Mouse (Mus musculus) stomach, embryonic 15.5 days (tissue): Measurements from ENCODE around the gene Senp3. TPM values are rescaled to one million over a fixed set of nuclear protein-coding genes. Genes with fewer than 3 reads are reported as not detected.
"Not testable (repeated sequence)": the region's sequence is repeated elsewhere in the genome, so short reads cannot be mapped to it uniquely, and the experiment has no call there.

Source experiments
- ATAC-seq: fragments of 200-750 bp; cut with Nextera tagmentation; 2 replicates; pipeline ENCODE4 v1.8.0; 2017; ENCODE audit warnings: low read depth, moderate number of reproducible peaks, moderate TSS enrichment; ENCODE audit not compliant: insufficient read depth, low FRiP score
- H3K27ac ChIP-seq: fragments of 300-500 bp; sonication (generic); 2 replicates; pipeline ENCODE4 v1.5.1; 2015; ENCODE audit warnings: mild to moderate bottlenecking, inconsistent platforms
- H3K27me3 ChIP-seq: fragments of 300-500 bp; sonication (generic); replicated peaks from 2 replicates; pipeline ENCODE4 v1.6.1; 2015; ENCODE audit warnings: inconsistent platforms
- H3K36me3 ChIP-seq: fragments of 300-500 bp; sonication (generic); 2 replicates; pipeline ENCODE4 v1.6.1; 2015; ENCODE audit warnings: inconsistent platforms
- H3K4me1 ChIP-seq: fragments of 300-500 bp; sonication (generic); 2 replicates; pipeline ENCODE4 v1.6.1; 2015; ENCODE audit warnings: inconsistent platforms
- H3K4me2 ChIP-seq: fragments of 300-500 bp; sonication (generic); 2 replicates; pipeline ENCODE4 v1.6.1; 2015; ENCODE audit warnings: mild to moderate bottlenecking, inconsistent platforms
- H3K4me3 ChIP-seq: fragments of 300-500 bp; sonication (generic); replicated peaks from 2 replicates; pipeline ENCODE4 v1.5.1; 2015; ENCODE audit warnings: inconsistent platforms
- H3K9ac ChIP-seq: fragments of 300-500 bp; sonication (generic); 2 replicates; pipeline ENCODE4 v1.6.1; 2015; ENCODE audit warnings: inconsistent platforms
- H3K9me3 ChIP-seq: fragments of 300-500 bp; sonication (generic); 2 replicates; pipeline ENCODE4 v1.6.1; 2016; ENCODE audit warnings: inconsistent platforms
- WGBS: fragments of 180-500 bp; shearing (Covaris S2); methylation state at CpG from one replicate; pipeline ENCODE4 v1.1.7; 2015; 5-methylcytosine and 5-hydroxymethylcytosine counted together
- polyA plus RNA-seq: library from polyadenylated mRNA; unstranded; fragments of >200 nt; fragmentation: Nextera tagmentation; extraction: Ambion mirVana; gene quantifications from 2 replicates; pipeline ENCODE4 v1.2.1, GENCODE M21; 2015

Gene Senp3
- polyA plus RNA-seq, 1 experiment from 2014 or later: 74.5 TPM

DNA sequence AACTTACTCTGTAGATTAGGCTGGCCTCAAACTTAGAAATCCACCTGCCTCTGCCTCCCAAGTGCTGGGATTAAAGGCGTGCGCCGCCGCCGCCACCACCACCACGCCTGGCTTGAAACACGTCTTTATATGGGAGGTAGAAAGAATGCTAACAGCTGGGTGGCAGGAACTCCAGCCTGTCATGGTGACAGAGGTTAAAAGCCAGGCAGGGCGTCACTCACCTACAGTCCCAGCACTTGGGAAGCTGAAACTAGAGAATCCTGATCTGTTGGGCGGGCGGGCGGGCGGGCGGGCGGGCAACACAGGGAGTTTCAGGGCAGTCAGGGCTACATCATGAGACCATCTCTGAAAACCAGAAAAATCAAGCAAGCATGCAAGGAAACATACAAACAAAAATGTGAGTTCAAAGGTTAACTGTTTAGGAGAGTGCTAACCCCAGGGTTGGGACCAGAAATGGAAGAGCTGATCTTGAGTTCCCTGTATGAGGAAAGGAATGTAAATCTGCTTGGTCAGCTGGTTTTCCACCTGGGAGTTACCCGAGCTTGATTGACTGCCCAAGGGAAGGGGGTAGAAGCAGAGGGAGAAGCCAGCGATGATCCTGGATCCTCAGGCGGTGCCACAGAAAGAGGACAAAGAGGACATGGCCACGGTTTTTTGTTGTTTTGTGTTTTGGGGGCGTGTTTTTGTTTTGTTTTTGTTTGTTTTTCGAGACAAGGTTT, 31.2 kb upstream of the Senp3 start:
- Histone ChIP-seq H3K27me3 (no peaks in the 10 kb centered on the region), H3K9me3 (no peaks in the 10 kb centered on the region), H3K4me3 (no peak overlapping the region), H3K36me3 (no peaks in the 10 kb centered on the region), H3K9ac (no peak overlapping the region), H3K27ac (no peak overlapping the region), H3K4me1 (no peaks in the 10 kb centered on the region; the same call in 1 of the 2 replicates), H3K4me2 (no peak overlapping the region)
- WGBS: 81% methylated on average over 20 of the region's 20 CpGs
- no peak for ATAC-seq

DNA sequence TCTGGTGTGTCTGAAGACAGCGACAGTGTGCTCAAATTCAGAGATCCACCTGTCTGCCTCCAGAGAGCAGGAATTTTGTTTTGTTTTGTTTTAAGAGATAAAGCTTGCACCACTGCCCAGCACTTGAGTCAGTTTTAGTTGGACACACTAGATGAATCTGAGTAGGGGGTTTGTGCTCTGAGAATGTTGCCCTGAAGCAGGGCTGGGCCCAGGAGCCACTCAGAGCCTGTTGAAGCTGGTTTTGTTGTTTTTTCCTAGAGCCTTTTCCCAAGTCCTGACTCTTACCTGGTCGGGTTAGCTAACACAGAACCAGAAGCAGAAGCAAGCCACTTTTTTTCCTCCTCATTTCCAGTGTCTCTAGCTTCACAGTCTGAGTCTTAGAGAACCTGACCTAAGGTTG, 29.2 kb upstream of the Senp3 start:
- Histone ChIP-seq H3K4me2 (no peak overlapping the region), H3K36me3 (no peaks in the 10 kb centered on the region), H3K27me3 (no peaks in the 10 kb centered on the region), H3K27ac (no peak overlapping the region), H3K9ac (no peak overlapping the region), H3K4me3 (no peak overlapping the region), H3K4me1 (no peaks in the 10 kb centered on the region; the same call in 1 of the 2 replicates), H3K9me3 (no peaks in the 10 kb centered on the region)
- no peak for ATAC-seq
- 77% methylated on average over 2 of the region's 2 CpGs for WGBS

DNA sequence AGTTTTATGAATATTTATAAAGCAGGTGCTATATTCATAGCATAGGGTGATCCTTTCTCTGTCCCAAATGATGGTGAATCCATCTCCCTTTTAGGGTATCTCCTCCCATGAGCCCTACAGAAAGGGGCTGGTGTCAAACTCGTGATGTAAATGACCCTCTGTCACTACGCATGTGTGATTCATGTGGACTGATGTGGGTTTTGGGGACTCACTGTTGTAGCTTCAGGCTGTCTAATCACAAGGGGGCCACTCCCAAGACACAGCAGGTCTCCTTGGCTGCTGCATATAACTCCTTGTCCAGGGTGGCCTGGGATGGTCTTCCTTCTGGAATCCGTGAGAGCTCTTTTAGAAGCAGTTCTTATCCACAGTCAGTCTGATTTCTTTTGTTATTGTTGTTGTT, 28.6 kb upstream of the Senp3 start:
- no peaks in the 10 kb centered on the region for H3K36me3 ChIP-seq
- ATAC-seq: no peak
- WGBS: 68% methylated on average over 3 of the region's 3 CpGs
- no peaks in the 10 kb centered on the region for H3K9me3 ChIP-seq
- no peak overlapping the region for H3K4me3 ChIP-seq
- H3K27me3 ChIP-seq: no peaks in the 10 kb centered on the region
- no peaks in the 10 kb centered on the region; the same call in 1 of the 2 replicates for H3K4me1 ChIP-seq
- no peak overlapping the region for H3K9ac ChIP-seq
- H3K27ac ChIP-seq: no peak overlapping the region
- no peak overlapping the region for H3K4me2 ChIP-seq

- no peak for ATAC-seq
- Histone ChIP-seq H3K9ac (no peak overlapping the region; the same call in 1 of the 2 replicates), H3K27ac (no peak overlapping the region), H3K36me3 (no peaks in the 10 kb centered on the region), H3K27me3 (no peaks in the 10 kb centered on the region), H3K4me1 (no peaks in the 10 kb centered on the region), H3K4me2 (no peak overlapping the region), H3K4me3 (no peak overlapping the region), H3K9me3 (no peaks in the 10 kb centered on the region)
- 51% methylated on average over 11 of the region's 11 CpGs for WGBS
Observed at GRCm38 (mm10) chr11:69709554-69710446, 27.9 kb upstream of the Senp3 start.

DNA sequence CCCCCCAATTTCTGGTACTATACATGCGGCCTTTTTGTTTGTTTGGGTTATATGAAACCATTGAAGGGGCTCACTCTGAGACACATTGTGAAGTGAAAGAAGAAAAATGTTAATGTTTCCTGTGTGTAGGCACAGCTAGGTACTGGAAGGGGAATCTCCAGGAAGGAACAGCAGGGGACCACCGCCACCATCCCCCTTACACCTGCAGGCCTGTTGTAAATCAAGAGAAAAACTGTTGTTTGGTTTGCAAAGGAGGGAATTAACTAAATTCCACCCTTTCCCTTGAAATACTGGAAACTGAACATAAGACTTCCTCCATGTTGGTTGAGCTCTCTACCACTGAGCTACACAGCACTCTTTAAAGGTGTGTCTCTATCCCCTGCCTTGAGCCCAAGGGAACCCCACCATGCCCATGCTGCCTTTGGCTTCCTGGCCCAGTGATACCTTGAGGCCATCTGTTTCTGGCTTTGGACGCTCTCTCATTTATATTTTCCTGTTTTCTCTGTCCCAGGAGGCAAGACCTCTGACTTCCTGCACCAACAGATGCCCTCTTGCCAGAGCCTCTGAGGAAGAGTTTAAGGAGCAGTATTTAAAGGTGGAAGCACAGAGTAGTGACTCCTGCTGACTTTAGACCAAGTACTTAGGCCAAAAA, 26.9 kb upstream of the Senp3 start:
- Histone ChIP-seq H3K9me3 (no peaks in the 10 kb centered on the region), H3K27ac (no peak overlapping the region)
- no peak for ATAC-seq

GRCm38 (mm10) chr11:69707873-69708381, 26.0 kb upstream of the Senp3 start:
- Histone ChIP-seq H3K4me3 (no peak overlapping the region), H3K9me3 (no peaks in the 10 kb centered on the region), H3K27ac (no peak overlapping the region), H3K4me2 (no peak overlapping the region), H3K9ac (no peak overlapping the region), H3K36me3 (no peaks in the 10 kb centered on the region), H3K27me3 (no peaks in the 10 kb centered on the region), H3K4me1 (no peaks in the 10 kb centered on the region)
- no peak for ATAC-seq
- 74% methylated on average over 4 of the region's 4 CpGs for WGBS

More for the DNA sequence above, 26.9 kb upstream of the Senp3 start:
- Histone ChIP-seq H3K4me2 (no peak overlapping the region), H3K27me3 (no peaks in the 10 kb centered on the region), H3K9ac (no peak overlapping the region), H3K4me3 (no peak overlapping the region), H3K36me3 (no peaks in the 10 kb centered on the region), H3K4me1 (no peaks in the 10 kb centered on the region)
- WGBS: 76% methylated on average over 3 of the region's 3 CpGs

DNA sequence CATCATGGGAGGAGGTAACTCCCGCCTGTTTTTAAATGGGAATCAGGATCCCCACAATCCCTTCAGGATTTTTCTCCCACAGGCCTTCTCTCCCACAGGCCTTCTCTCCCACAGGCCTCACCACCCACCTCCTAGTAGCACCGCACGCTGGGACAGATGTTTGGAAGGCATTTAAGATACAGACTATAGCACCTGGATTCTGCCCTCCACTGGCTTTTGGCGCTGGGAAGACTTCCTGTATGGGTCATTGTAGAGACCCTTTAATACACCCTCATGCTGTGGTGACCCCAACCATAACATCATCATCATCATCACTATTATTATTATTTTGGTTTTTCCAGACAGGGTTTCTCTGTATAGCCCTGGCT, 25.6 kb upstream of the Senp3 start:
- Histone ChIP-seq H3K27ac (no peak overlapping the region), H3K4me3 (no peak overlapping the region), H3K9ac (no peak overlapping the region), H3K27me3 (no peaks in the 10 kb centered on the region), H3K4me2 (no peak overlapping the region), H3K36me3 (no peaks in the 10 kb centered on the region), H3K4me1 (no peaks in the 10 kb centered on the region), H3K9me3 (no peaks in the 10 kb centered on the region)
- ATAC-seq: no peak
- 86% methylated on average over 4 of the region's 4 CpGs for WGBS

DNA sequence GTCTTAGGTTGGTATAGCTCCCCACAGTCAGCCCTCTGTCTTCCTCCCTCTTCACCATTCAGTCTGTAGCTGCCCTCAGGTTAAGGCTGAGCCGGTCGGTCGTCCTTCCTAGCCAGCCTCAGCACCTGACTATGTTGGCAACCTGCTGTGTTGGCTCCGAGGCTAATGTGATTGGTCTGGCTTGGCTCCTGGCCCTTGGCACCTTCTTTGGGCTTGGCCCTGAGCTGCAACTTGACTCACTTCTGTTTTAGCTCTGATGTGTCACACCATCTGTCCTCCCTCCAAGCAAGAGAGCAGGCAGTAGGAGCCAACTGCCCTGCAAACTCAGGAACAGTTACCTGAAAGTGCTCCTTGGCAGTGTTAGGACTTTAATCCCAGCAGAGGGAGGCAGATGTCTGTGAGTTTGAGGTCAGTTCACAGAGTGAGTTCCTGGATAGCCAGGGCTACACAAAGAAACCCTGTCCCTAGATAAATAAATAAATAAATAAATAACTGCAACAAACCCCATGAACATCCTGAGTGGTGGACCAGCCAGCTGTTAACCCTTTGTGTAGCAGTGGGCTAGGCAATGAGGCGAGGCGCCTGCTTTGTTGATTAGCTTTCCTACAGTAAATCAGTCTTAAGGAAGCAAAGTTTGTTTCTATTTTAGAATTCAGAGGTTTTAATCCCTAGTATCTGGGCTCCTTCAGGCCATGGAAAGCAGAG, 25.0 kb upstream of the Senp3 start:
- Histone ChIP-seq H3K4me3 (no peak overlapping the region), H3K9ac (no peak overlapping the region), H3K4me2 (no peak overlapping the region), H3K9me3 (no peaks in the 10 kb centered on the region), H3K27ac (no peak overlapping the region), H3K4me1 (no peaks in the 10 kb centered on the region), H3K27me3 (no peaks in the 10 kb centered on the region), H3K36me3 (no peaks in the 10 kb centered on the region)
- WGBS: 50% methylated on average over 6 of the region's 6 CpGs
- ATAC-seq: no peak

DNA sequence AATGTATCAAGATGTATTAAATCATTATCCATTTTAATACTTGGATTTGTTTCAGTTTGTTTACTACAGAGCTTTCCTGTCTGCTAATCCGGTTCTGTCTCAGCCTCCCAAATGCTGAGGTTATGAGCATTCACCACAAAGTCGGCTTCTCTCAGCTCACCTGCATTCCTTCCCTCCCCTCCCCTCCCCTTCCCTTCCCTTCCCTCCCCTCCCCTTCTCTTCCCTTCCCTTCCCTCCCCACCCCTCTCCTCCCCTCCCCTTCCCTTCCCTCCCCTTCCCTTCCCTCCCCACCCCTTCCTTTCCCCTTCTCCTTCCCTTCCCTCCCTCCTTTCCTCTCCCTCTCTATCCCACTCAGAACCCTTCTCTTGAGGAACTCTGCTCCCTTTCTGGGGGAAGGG, 22.7 kb upstream of the Senp3 start:
- WGBS: 21% methylated on average over 2 of the region's 2 CpGs

GRCm38 (mm10) chr11:69703814-69704612, 22.1 kb upstream of the Senp3 start:
- no peak overlapping the region for H3K4me3 ChIP-seq
- 60% methylated on average over 8 of the region's 8 CpGs for WGBS
- no peak overlapping the region for H3K27ac ChIP-seq
- H3K9me3 ChIP-seq: no peaks in the 10 kb centered on the region
- no peak for ATAC-seq
- H3K27me3 ChIP-seq: no peaks in the 10 kb centered on the region
- no peak overlapping the region for H3K4me2 ChIP-seq
- no peaks in the 10 kb centered on the region for H3K36me3 ChIP-seq
- H3K4me1 ChIP-seq: no peaks in the 10 kb centered on the region
- no peak overlapping the region for H3K9ac ChIP-seq

More for the DNA sequence above, 22.7 kb upstream of the Senp3 start:
- H3K36me3 ChIP-seq: no peaks in the 10 kb centered on the region
- H3K4me2 ChIP-seq: no peak overlapping the region
- H3K4me1 ChIP-seq: no peaks in the 10 kb centered on the region
- no peak overlapping the region for H3K4me3 ChIP-seq
- no peaks in the 10 kb centered on the region for H3K27me3 ChIP-seq
- no peaks in the 10 kb centered on the region for H3K9me3 ChIP-seq
- H3K9ac ChIP-seq: no peak overlapping the region
- no peak overlapping the region for H3K27ac ChIP-seq
- no peak for ATAC-seq

GRCm38 (mm10) chr11:69703381-69703780, 21.5 kb upstream of the Senp3 start:
- not testable (repeated sequence) for H3K4me3 ChIP-seq, H3K36me3 ChIP-seq, H3K4me1 ChIP-seq, H3K27ac ChIP-seq, H3K9me3 ChIP-seq, H3K27me3 ChIP-seq, H3K4me2 ChIP-seq, H3K9ac ChIP-seq, ATAC-seq
- WGBS: 66% methylated on average over 3 of the region's 3 CpGs
